Mouse (Mus musculus) midbrain, postnatal 0 days (tissue): ENCODE results near the gene Rsl24d1. TPM values are rescaled to one million over a fixed set of nuclear protein-coding genes. Genes with fewer than 3 reads are reported as not detected.

Experiments
- ATAC-seq: fragments of 200-750 bp; cut with Nextera tagmentation; 2 replicates; pipeline ENCODE4 v1.8.0; 2017; ENCODE audit warnings: moderate number of reproducible peaks, mild to moderate bottlenecking, moderate TSS enrichment, moderate library complexity; ENCODE audit not compliant: low FRiP score
- DNase-seq: peaks from one replicate; pipeline ENCODE4 v3.0.0-alpha.2; 2015; ENCODE audit warnings: low spot score
- H3K27ac ChIP-seq: fragments of 300-500 bp; sonication (generic); 2 replicates; pipeline ENCODE4 v1.5.1; 2014; ENCODE audit warnings: low read depth, mild to moderate bottlenecking, low read length, mixed read lengths
- H3K27me3 ChIP-seq: fragments of 300-500 bp; sonication (generic); 2 replicates; pipeline ENCODE4 v1.6.1; 2014; ENCODE audit warnings: low read length, control low read depth, mixed read lengths; ENCODE audit not compliant: insufficient read depth
- H3K36me3 ChIP-seq: fragments of 300-500 bp; sonication (generic); 2 replicates; pipeline ENCODE4 v1.6.1; 2014; ENCODE audit warnings: low read length, control low read depth, mixed read lengths; ENCODE audit not compliant: insufficient read depth
- H3K4me1 ChIP-seq: fragments of 300-500 bp; sonication (generic); 2 replicates; pipeline ENCODE4 v1.6.1; 2014; ENCODE audit warnings: mild to moderate bottlenecking, control low read depth, antibody characterized with exemption, low read length, mixed read lengths; ENCODE audit not compliant: insufficient read depth
- H3K4me2 ChIP-seq: fragments of 300-500 bp; sonication (generic); 2 replicates; pipeline ENCODE4 v1.6.1; 2014; ENCODE audit warnings: low read depth, mild to moderate bottlenecking, low read length, mixed read lengths; ENCODE audit not compliant: poor library complexity, severe bottlenecking
- H3K4me3 ChIP-seq: fragments of 300-500 bp; sonication (generic); 2 replicates; pipeline ENCODE4 v1.5.1; 2014; ENCODE audit warnings: low read depth, mild to moderate bottlenecking, low read length, moderate library complexity
- H3K9ac ChIP-seq: fragments of 300-500 bp; sonication (generic); replicated peaks from 2 replicates; pipeline ENCODE4 v1.6.1; 2014; ENCODE audit warnings: mild to moderate bottlenecking, low read length, moderate library complexity, mixed read lengths; ENCODE audit not compliant: poor library complexity, severe bottlenecking
- H3K9me3 ChIP-seq: fragments of 300-500 bp; sonication (generic); 2 replicates; pipeline ENCODE4 v1.6.1; 2016; ENCODE audit warnings: low read length, control low read depth
- CTCF ChIP-seq: IDR thresholded peaks from 2 replicates; pipeline ENCODE4 v1.5.1; 2016; ENCODE audit warnings: antibody characterized with exemption, mild to moderate bottlenecking
- WGBS: fragments of 180-500 bp; shearing (Covaris S2); extraction: QIAGEN DNeasy Blood & Tissue Kit; methylation state at CpG from one replicate; pipeline ENCODE4 v1.1.7; 2014; 5-methylcytosine and 5-hydroxymethylcytosine counted together
- polyA plus RNA-seq: library from polyadenylated mRNA; unstranded; fragments of >200 nt; fragmentation: Nextera tagmentation; extraction: Ambion mirVana; gene quantifications from 2 replicates; pipeline ENCODE4 v1.2.1, GENCODE M21; 2015
- total RNA-seq: library from RNA; depleted of rRNA; stranded (reverse); fragments of >200 nt; gene quantifications from 2 replicates; pipeline ENCODE4 v1.2.3, GENCODE M21; 2014; rRNA removed

The Rsl24d1 gene
- total and polyA plus RNA-seq, 2 experiments from 2014 or later, result 49.5 to 110 TPM

DNA sequence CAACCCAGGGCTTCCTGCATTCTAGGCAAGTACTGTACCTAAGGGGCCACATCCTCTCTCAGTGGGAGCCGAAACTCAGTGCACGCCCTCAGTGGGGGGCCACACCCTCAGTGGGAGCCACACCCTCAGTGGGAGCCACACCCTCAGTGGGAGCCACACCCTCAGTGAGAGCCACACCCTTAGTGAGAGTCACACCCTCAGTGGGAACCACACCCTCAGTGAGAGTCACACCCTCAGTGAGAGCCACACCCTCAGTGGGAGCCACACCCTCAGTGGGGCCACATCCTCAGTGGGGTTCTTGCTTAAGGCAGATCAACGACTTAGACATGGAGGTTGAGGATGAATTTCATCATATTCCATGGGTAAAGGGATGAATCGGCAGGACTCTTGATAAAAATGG is 44.7 kb downstream of the Rsl24d1 start:
- WGBS, result 83% methylated on average over 4 of the region's 4 CpGs
- Histone ChIP-seq H3K27me3 (no peaks in the 10 kb centered on the region), H3K36me3 (no peaks in the 10 kb centered on the region), H3K9ac (no peak overlapping the region), H3K4me1 (no peaks in the 10 kb centered on the region), H3K4me3 (no peak overlapping the region), H3K4me2 (no peak overlapping the region), H3K27ac (no peak overlapping the region), H3K9me3 (no peaks in the 10 kb centered on the region)
- no peak for ATAC-seq
- TF ChIP-seq CTCF, result no peak
- no peak for DNase-seq

DNA sequence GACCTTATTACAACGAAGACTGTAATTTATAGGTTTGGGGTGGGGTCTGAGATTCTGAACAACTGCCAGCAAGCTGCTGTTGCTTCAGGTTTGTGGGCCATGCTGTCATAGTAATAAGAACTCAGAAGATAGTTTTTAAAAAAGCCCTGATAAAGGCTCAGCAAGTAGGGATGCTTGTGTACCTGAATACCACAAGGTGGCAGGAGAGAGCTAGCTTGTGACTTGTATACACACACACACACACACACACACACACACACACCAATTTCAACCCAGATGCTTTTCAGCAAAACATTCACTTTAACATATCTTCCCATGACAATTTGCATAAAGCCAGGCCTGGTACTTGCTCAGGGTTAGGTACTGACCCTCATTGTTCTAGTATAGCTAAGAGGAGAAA is 46.0 kb downstream of the Rsl24d1 start:
- Histone ChIP-seq H3K9me3 (no peaks in the 10 kb centered on the region), H3K4me3 (no peak overlapping the region), H3K36me3 (no peaks in the 10 kb centered on the region), H3K27me3 (no peaks in the 10 kb centered on the region), H3K27ac (no peak overlapping the region), H3K4me1 (no peaks in the 10 kb centered on the region), H3K9ac (no peak overlapping the region), H3K4me2 (no peak overlapping the region)
- ATAC-seq (no peak), DNase-seq (peak; percentile 89)
- 31% methylated on average over 1 of the region's 1 CpGs for WGBS
- TF ChIP-seq CTCF, result peak; percentile 87

- Histone ChIP-seq H3K27ac (no peak overlapping the region), H3K4me2 (peak overlapping the region; percentile 40), H3K4me3 (0 out of 2 replicates have a peak overlapping the region, but pooled peaks have one; percentile 9), H3K9ac (no peak overlapping the region), H3K9me3 (no peaks in the 10 kb centered on the region), H3K4me1 (no peaks in the 10 kb centered on the region), H3K36me3 (no peaks in the 10 kb centered on the region), H3K27me3 (no peaks in the 10 kb centered on the region)
- 19% methylated on average over 26 of the region's 26 CpGs for WGBS
- ATAC-seq, result peak; percentile 72; the same call in 1 of the 2 replicates
- peak; percentile 92 for TF ChIP-seq CTCF
- DNase-seq, result peak; percentile 92
These were observed 49.5 kb downstream of the Rsl24d1 start for GRCm38 (mm10) chr9:73162571-73163333.

DNA sequence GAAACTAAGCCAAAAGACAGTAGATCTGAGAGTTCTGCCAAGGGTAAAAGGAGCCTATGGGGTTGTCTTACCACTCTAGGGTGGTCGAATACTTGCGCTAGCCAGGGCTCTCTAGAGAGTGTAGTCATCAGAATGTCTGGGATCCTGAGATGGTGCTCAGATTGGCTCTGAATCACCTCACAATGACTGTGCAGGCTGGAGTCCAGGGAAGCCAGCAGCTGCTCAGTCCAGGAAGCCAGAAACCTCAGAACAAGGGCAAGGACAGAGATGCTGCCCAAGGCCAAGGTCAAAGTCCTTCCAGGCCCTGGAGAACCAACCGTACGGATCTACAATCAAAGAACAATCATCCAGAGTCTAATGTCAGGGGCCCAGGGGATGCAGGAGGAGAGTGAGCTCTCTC is 52.4 kb downstream of the Rsl24d1 start:
- no peak for DNase-seq
- WGBS, result 84% methylated on average over 4 of the region's 4 CpGs
- H3K4me3 ChIP-seq, result no peak overlapping the region
- no peak for TF ChIP-seq CTCF
- no peaks in the 10 kb centered on the region for H3K4me1 ChIP-seq
- no peaks in the 10 kb centered on the region for H3K27me3 ChIP-seq
- no peaks in the 10 kb centered on the region for H3K36me3 ChIP-seq
- ATAC-seq, result no peak
- no peaks in the 10 kb centered on the region for H3K9me3 ChIP-seq
- no peak overlapping the region for H3K9ac ChIP-seq
- H3K27ac ChIP-seq, result no peak overlapping the region
- no peak overlapping the region for H3K4me2 ChIP-seq

Other genes with a start within 250 kb of the Rsl24d1 start
- 40.1 and 45.9 TPM in 2 replicates for gene Pygo1, start 187.8 kb upstream of the Rsl24d1 start, total RNA-seq
- gene Pygo1, start 187.8 kb upstream of the Rsl24d1 start, polyA plus RNA-seq, result 8.3 and 9.3 TPM in 2 replicates
- 1.8 and 3.0 TPM in 2 replicates for gene Dyx1c1, start 154.6 kb upstream of the Rsl24d1 start, total RNA-seq
- 2.7 TPM in 2 replicates for gene Dyx1c1, start 154.6 kb upstream of the Rsl24d1 start, polyA plus RNA-seq
- 0.28 TPM in 1 of 2 replicates, not detected in the other for gene Gm44503, start 154.6 kb upstream of the Rsl24d1 start, total RNA-seq
- not detected in 2 replicates for gene Gm44503, start 154.6 kb upstream of the Rsl24d1 start, polyA plus RNA-seq
- gene Ccpg1os, start 128.0 kb upstream of the Rsl24d1 start, total RNA-seq, result 13.4 and 15.1 TPM in 2 replicates
- gene Ccpg1os, start 128.0 kb upstream of the Rsl24d1 start, polyA plus RNA-seq, result 19.3 and 20.3 TPM in 2 replicates
- 19.3 and 30.4 TPM in 2 replicates for gene Ccpg1, start 128.0 kb upstream of the Rsl24d1 start, total RNA-seq
- 38.1 and 39.9 TPM in 2 replicates for gene Ccpg1, start 128.0 kb upstream of the Rsl24d1 start, polyA plus RNA-seq
- gene Pigb, start 73.0 kb upstream of the Rsl24d1 start, total RNA-seq, result 8.4 and 19.4 TPM in 2 replicates
- 12.2 and 13.0 TPM in 2 replicates for gene Pigb, start 73.0 kb upstream of the Rsl24d1 start, polyA plus RNA-seq
- gene Rab27a, start 68.6 kb upstream of the Rsl24d1 start, total RNA-seq, result 5.3 and 6.4 TPM in 2 replicates
- gene Rab27a, start 68.6 kb upstream of the Rsl24d1 start, polyA plus RNA-seq, result 2.7 and 4.0 TPM in 2 replicates
- gene Khdc3, start 11.6 kb upstream of the Rsl24d1 start, total RNA-seq, result 0.93 TPM in 1 of 2 replicates, not detected in the other
- 0.25 and 0.27 TPM in 2 replicates for gene Khdc3, start 11.6 kb upstream of the Rsl24d1 start, polyA plus RNA-seq
- not detected in 2 replicates for gene Gm20509, start 11.0 kb upstream of the Rsl24d1 start, total RNA-seq
- 0.22 and 0.27 TPM in 2 replicates for gene Gm20509, start 11.0 kb upstream of the Rsl24d1 start, polyA plus RNA-seq